Mouse (Mus musculus) kidney, embryonic 15.5 days (tissue): Measurements from ENCODE around the gene Vsir. TPM values are rescaled to one million over a fixed set of nuclear protein-coding genes. Genes with fewer than 3 reads are reported as not detected.

Experiments used
- ATAC-seq: fragments of 200-750 bp; cut with Nextera tagmentation; replicated peaks from 2 replicates; pipeline ENCODE4 v1.8.0; 2017; ENCODE audit warnings: moderate TSS enrichment; ENCODE audit not compliant: low FRiP score
- H3K27ac ChIP-seq: fragments of 300-500 bp; sonication (generic); 2 replicates; pipeline ENCODE4 v1.5.1; 2015; ENCODE audit warnings: mild to moderate bottlenecking, inconsistent platforms
- H3K27me3 ChIP-seq: fragments of 300-500 bp; sonication (generic); 2 replicates; pipeline ENCODE4 v1.6.1; 2015; ENCODE audit warnings: inconsistent platforms
- H3K36me3 ChIP-seq: fragments of 300-500 bp; sonication (generic); 2 replicates; pipeline ENCODE4 v1.6.1; 2015; ENCODE audit warnings: inconsistent platforms
- H3K4me1 ChIP-seq: fragments of 300-500 bp; sonication (generic); 2 replicates; pipeline ENCODE4 v1.6.1; 2015; ENCODE audit warnings: inconsistent platforms
- H3K4me2 ChIP-seq: fragments of 300-500 bp; sonication (generic); 2 replicates; pipeline ENCODE4 v1.6.1; 2015; ENCODE audit warnings: moderate library complexity, mild to moderate bottlenecking, inconsistent platforms
- H3K4me3 ChIP-seq: fragments of 300-500 bp; sonication (generic); replicated peaks from 2 replicates; pipeline ENCODE4 v1.5.1; 2015; ENCODE audit warnings: mild to moderate bottlenecking, inconsistent platforms
- H3K9ac ChIP-seq: fragments of 300-500 bp; sonication (generic); 2 replicates; pipeline ENCODE4 v1.6.1; 2015; ENCODE audit warnings: mild to moderate bottlenecking, inconsistent platforms
- H3K9me3 ChIP-seq: fragments of 300-500 bp; sonication (generic); replicated peaks from 2 replicates; pipeline ENCODE4 v1.6.1; 2016; ENCODE audit warnings: inconsistent platforms
- WGBS: fragments of 180-500 bp; shearing (Covaris S2); methylation state at CpG from one replicate; pipeline ENCODE4 v1.1.7; 2015; ENCODE audit warnings: mixed read lengths; 5-methylcytosine and 5-hydroxymethylcytosine counted together
- polyA plus RNA-seq: library from polyadenylated mRNA; unstranded; fragments of >200 nt; fragmentation: Nextera tagmentation; extraction: Ambion mirVana; gene quantifications from 2 replicates; pipeline ENCODE4 v1.2.1, GENCODE M21; 2015

Vsir gene
- polyA plus RNA-seq, 1 experiment from 2014 or later = 4.2 TPM

GRCm38 (mm10) chr10:60419624-60420023, 73.0 kb downstream of the Vsir start:
- no peaks in the 10 kb centered on the region for H3K4me1 ChIP-seq
- H3K9ac ChIP-seq = no peak overlapping the region
- H3K27ac ChIP-seq = no peak overlapping the region
- ATAC-seq = no peak
- H3K4me3 ChIP-seq = no peak overlapping the region
- no peak overlapping the region for H3K4me2 ChIP-seq
- WGBS = 32% methylated on average over 4 of the region's 4 CpGs
- no peaks in the 10 kb centered on the region for H3K27me3 ChIP-seq
- H3K9me3 ChIP-seq = no peaks in the 10 kb centered on the region
- no peaks in the 10 kb centered on the region for H3K36me3 ChIP-seq

Other genes starting within 250 kb of the Vsir start
- gene Spock2, start 240.6 kb upstream of the Vsir start, polyA plus RNA-seq = 49.4 and 52.8 TPM in 2 replicates
- gene Chst3, start 127.6 kb upstream of the Vsir start, polyA plus RNA-seq = 1.6 and 2.0 TPM in 2 replicates
- 132 and 162 TPM in 2 replicates for gene Psap, start 69.2 kb upstream of the Vsir start, polyA plus RNA-seq
- gene Gm17455, start 52.9 kb downstream of the Vsir start, polyA plus RNA-seq = 0.62 and 0.88 TPM in 2 replicates